Mouse (Mus musculus) kidney, adult 2 months (tissue): ENCODE data around the gene Pgf.

Experiments used
- CTCF ChIP-seq: fragments of 200-500 bp; conservative IDR thresholded peaks from 2 replicates; pipeline ENCODE4 v1.5.1; 2011; ENCODE audit warnings: low read depth, mild to moderate bottlenecking, control low read depth, low read length, moderate library complexity, mixed read lengths; ENCODE audit not compliant: insufficient read depth, insufficient read length
- POLR2A ChIP-seq: fragments of 200-500 bp; IDR thresholded peaks from one replicate; pipeline ENCODE4 v1.6.1; 2011; ENCODE audit warnings: low read depth, low read length, control low read depth

DNA sequence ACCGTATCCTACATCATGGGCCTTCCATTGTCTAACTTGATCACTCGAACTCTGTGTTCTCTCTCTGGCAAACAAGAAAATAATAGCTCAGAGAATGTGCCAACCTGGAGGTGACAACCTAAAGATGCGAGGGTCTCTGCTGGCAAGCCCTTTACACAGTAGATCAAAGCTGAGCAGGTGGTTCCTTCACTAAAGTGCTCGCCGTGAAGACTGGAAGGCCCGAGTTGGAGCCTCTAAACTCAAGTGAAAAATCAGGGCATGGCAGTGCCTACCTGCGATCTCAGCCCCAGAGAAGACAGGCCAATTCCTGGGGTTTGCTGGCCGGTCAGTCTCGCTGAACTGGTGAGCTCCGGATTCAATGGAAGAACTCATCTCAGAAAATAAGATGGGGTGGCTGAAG is 15.6 kb upstream of the Pgf start:
- TF ChIP-seq POLR2A (no peak), CTCF (no peak)
